Mouse (Mus musculus) cortical plate, adult 2 months (tissue): Measurements from ENCODE around the gene Cmas. TPM values are rescaled to one million over a fixed set of nuclear protein-coding genes. Genes with fewer than 3 reads are reported as not detected.

Source experiments
- H3K27ac ChIP-seq: fragments of 200-500 bp; 2 replicates; pipeline ENCODE4 v1.5.1; 2012; ENCODE audit warnings: low read length, control low read depth, inconsistent platforms; ENCODE audit not compliant: insufficient read depth
- H3K4me1 ChIP-seq: fragments of 200-500 bp; 2 replicates; pipeline ENCODE4 v1.6.1; 2011; ENCODE audit warnings: low read length; ENCODE audit not compliant: control insufficient read depth, insufficient read depth
- H3K4me3 ChIP-seq: fragments of 200-500 bp; 2 replicates; pipeline ENCODE4 v1.5.1; 2011; ENCODE audit warnings: mild to moderate bottlenecking, low read length, control low read depth; ENCODE audit not compliant: insufficient read depth
- CTCF ChIP-seq: fragments of 200-500 bp; IDR thresholded peaks from 2 replicates; pipeline ENCODE4 v1.5.1; 2011; ENCODE audit warnings: mild to moderate bottlenecking, control low read depth, low read length; ENCODE audit not compliant: insufficient read depth; ENCODE audit errors: extremely low read depth
- POLR2A ChIP-seq: fragments of 200-500 bp; IDR thresholded peaks from 2 replicates; pipeline ENCODE4 v1.6.1; 2011; ENCODE audit warnings: mild to moderate bottlenecking, low read length, control low read depth; ENCODE audit not compliant: insufficient read depth; ENCODE audit errors: extremely low read depth
- polyA plus RNA-seq: library from polyadenylated mRNA; depleted of rRNA; stranded (reverse); fragments of >200 nt; gene quantifications from 2 replicates; pipeline ENCODE4 v1.2.3, GENCODE M21; 2012

Gene Cmas
- polyA plus RNA-seq, 1 experiment = 88.2 TPM

DNA sequence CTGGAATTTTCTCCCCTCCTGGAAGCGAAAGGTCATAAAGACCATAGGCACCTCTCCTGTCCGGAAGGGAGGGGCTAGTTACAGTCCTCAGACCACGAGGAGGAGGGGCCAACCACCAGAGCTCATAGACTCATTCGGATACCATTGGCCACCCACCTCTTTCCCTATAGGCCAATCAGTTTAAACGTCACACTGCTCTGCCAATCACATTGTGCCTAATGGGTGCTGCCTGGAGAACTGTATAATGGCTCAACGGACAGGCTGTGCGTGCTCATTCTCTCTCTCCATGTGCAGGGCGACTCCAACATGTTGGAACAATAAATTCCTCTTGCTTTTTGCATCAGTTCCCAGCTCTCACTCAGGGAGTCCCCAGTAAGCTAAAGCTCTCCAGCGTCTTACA is 5.1 kb upstream of the Cmas start:
- no peak for TF ChIP-seq POLR2A
- TF ChIP-seq CTCF = no peak
- no peak overlapping the region for H3K27ac ChIP-seq
- H3K4me3 ChIP-seq = no peak overlapping the region
- H3K4me1 ChIP-seq = no peaks in the 10 kb centered on the region

DNA sequence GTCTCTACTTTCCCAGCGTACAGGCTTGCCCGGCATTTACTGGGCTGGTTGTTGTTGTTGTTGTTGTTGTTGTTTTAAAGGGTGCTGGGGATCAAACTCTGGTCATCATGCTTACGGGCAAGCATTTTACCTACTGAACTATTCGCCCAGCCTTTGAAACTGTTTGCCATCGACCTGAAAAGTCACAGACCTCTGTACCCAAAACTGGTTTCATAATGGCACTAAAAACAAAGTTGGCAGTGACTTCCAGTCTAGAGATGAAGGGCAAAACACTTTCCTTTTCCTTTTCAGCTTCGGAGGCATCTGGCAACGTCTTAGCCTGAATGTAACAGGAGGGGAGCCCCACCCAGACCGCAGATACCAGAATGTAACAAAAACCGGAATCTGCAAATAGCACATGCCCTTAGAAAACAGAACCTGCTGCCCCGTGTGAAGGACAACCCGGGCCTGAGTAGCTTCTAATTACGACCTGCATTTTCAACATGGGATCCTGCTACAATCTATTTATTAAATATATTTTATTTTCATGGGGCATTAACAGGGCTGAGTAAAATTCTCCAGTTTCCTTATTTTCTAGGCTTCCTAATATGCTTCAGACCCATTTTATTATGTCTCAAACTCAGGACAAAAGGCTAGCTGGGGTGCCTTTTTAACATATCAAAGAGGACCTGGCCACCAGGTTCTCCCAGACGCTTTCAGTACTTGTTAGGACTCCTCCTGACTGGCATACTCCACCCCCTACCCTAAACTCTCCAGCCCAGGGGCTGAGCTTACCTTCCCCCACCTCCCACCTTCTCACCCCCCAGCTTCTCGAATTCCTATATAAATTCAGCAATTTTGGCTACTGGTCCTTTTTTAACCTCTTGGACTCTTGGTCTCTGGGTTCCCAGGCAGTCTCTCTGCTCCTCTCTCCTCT is 3.9 kb upstream of the Cmas start:
- Histone ChIP-seq H3K27ac (no peak overlapping the region), H3K4me3 (no peak overlapping the region), H3K4me1 (no peaks in the 10 kb centered on the region)
- TF ChIP-seq POLR2A (no peak), CTCF (no peak)

GRCm38 (mm10) chr6:142757334-142757965 is 964 bp downstream of the Cmas start:
- peak overlapping the region; percentile 62 for H3K4me3 ChIP-seq
- no peak for TF ChIP-seq POLR2A
- TF ChIP-seq CTCF = no peak
- peaks cover 11% of the 10 kb centered on the region for H3K4me1 ChIP-seq

GRCm38 (mm10) chr6:142757976-142758375 is 1.5 kb downstream of the Cmas start:
- TF ChIP-seq CTCF = no peak
- TF ChIP-seq POLR2A = no peak
- peaks cover 11% of the 10 kb centered on the region for H3K4me1 ChIP-seq
- no peak overlapping the region for H3K27ac ChIP-seq
- peak overlapping the region; percentile 62; the same call in 1 of the 2 replicates for H3K4me3 ChIP-seq

More at GRCm38 (mm10) chr6:142757334-142757965, 964 bp downstream of the Cmas start:
- H3K27ac ChIP-seq = no peak overlapping the region

DNA sequence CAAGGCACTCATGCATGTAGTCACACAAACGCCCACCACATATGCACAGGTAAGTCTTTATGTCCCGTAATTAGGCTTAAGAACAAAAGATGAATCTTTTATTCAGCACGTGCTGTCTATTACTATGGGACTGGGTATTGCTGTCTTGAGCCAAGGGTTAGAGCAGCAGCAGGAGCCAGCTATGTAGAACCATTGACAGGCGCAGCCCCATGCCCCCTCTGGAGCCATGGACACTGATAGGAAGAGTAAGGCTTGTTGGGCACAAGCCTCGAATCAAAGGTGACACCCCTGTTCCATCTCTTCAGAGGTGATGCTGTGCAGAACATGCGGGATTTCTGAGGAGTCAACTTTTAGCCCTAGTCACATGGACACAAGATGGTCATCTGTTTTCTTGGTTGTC is 2.1 kb downstream of the Cmas start:
- Histone ChIP-seq H3K27ac (no peak overlapping the region), H3K4me3 (no peak overlapping the region), H3K4me1 (peaks cover 11% of the 10 kb centered on the region)
- no peak for TF ChIP-seq CTCF
- no peak for TF ChIP-seq POLR2A

DNA sequence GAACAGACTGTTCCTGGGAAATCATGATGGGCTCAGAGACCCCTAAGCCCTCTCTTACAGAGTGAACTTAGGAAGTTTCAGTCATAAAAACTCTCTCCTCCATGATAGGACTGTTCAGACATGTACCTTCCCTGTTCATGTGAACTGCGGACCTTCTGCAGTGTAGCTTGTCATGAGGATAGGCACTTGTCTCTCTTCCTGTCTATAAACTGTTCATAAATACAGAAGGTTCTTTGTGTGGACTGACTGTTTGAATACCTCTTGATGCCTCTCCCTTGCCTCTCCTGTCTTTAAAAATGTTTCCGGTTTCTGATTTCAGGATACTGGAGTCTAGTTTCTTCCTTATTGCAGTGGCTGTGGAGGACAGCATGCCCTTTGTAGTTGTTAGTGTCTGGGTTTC is 3.1 kb downstream of the Cmas start:
- Histone ChIP-seq H3K4me3 (no peak overlapping the region), H3K4me1 (peaks cover 11% of the 10 kb centered on the region), H3K27ac (no peak overlapping the region)
- TF ChIP-seq CTCF = no peak
- no peak for TF ChIP-seq POLR2A

DNA sequence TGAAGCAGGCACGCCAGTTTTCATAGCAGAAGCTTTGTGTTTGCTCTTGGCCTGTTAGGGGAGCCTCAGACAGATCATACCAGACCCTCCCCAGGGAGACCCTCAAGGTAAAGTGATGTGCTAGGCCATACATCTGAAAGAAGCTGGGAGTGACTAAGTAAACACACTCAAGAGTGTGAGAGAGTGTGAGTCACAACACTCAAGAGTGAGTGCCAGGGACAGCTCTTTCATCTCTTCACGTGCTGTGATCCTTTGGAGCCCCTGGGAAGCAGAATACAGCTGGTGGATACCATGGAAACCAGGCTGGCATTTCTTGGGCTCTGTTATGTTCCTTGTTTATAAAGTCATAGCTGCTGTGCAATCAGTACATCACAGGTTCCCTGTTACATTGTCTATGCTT is 8.4 kb downstream of the Cmas start:
- H3K4me1 ChIP-seq = peaks cover 4% of the 10 kb centered on the region
- H3K27ac ChIP-seq = no peak overlapping the region
- H3K4me3 ChIP-seq = no peak overlapping the region
- TF ChIP-seq CTCF = no peak
- TF ChIP-seq POLR2A = no peak

DNA sequence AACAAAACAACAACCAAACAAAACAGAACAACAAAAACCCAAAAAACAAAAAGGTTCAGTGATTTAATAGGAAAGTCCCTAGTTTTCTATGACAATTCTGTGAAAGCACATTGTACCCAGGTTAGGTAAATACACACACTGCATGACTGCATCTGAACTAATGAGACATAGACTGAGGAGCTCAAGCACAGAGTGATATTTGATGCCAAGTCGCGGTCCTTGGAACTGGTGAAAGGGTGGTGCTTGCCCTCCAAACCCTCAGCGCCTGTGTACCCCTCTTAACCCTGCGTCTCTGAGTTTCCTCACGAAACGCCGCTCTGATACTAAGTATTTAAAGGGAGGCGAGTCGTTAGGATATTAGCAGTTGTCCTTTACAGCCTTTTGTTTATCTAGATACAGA is 10.8 kb downstream of the Cmas start:
- no peak overlapping the region for H3K4me3 ChIP-seq
- 0 out of 2 replicates have a peak, but pooled peaks cover 2% of the 10 kb centered on the region for H3K4me1 ChIP-seq
- H3K27ac ChIP-seq = no peak overlapping the region
- no peak for TF ChIP-seq POLR2A
- TF ChIP-seq CTCF = no peak

DNA sequence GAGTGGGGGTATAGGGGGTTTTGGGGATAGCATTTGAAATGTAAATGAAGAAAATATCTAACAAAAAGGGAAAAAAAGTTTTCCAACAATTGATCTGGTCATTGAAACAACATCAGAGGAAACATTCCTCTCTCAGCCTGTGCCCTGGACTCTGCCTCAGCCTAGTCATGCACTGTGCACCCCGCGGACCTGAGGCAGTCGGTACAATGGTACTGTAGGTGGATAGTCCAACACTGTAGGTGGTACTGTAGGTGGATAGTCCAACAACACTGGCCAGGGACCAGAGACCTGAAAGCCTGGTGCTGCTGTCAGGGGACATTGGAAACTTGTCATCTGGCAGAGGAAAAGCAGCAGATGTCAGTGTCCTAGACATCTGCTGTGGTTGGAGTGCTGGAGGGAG is 13.4 kb downstream of the Cmas start:
- Histone ChIP-seq H3K4me1 (0 out of 2 replicates have a peak, but pooled peaks cover 2% of the 10 kb centered on the region), H3K4me3 (no peak overlapping the region), H3K27ac (no peak overlapping the region)
- TF ChIP-seq POLR2A = no peak
- no peak for TF ChIP-seq CTCF
